Mouse (Mus musculus): Measurements from ENCODE around the gene Sdr42e1.

Gene Sdr42e1

GRCm38 (mm10) chr8:117660358-117661031, 13.0 kb downstream of the Sdr42e1 start:
- DNase-seq, result no peak

- no peak for DNase-seq
Observed at GRCm38 (mm10) chr8:117658990-117659389, 14.5 kb downstream of the Sdr42e1 start.

GRCm38 (mm10) chr8:117652318-117652717, 21.2 kb downstream of the Sdr42e1 start:
- DNase-seq, result no peak

DNA sequence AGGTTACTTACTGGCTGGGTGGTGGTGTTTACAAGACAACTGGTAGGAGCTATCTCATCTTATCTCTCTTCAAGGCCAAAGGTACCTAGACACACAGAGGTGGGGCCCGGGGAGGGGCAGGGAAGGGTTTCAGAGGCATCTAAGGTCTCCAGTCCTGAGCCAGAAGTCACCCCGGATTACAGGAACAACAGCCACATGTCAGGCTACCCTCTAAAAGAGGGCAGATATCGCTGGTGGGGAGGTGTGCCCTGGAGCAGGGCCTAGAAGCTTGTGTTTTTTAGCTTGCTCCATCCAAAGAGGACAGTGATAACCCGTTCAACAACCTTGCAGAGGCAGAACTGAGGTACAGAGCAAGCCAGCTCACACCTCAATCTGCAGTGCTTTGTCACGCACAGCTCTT, 27.0 kb downstream of the Sdr42e1 start:
- DNase-seq, result no peak

DNA sequence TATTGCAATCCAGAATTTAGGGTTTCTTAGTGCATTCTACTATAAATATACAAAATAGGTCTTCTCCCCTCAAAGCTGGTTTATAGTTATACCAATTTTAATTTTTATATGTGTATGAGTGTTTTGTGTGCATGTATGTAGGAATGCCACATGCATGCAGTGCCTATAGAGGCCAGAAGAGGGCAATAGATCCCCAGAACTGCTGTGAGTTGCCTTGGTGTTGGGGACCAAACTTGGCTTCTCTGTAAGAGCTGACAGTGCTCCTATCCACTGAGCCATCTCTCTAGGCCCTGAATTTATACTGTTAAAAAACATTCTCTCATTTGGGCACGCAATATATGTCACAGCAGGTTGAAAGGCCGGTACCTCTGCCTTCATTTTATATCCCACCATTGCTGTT, 27.5 kb downstream of the Sdr42e1 start:
- DNase-seq, result peak; percentile 24

GRCm38 (mm10) chr8:117645486-117645885, 28.0 kb downstream of the Sdr42e1 start:
- no peak for DNase-seq

GRCm38 (mm10) chr8:117639631-117640030, 33.9 kb downstream of the Sdr42e1 start:
- no peak for DNase-seq

- DNase-seq, result no peak
Observed at GRCm38 (mm10) chr8:117637462-117637861, 36.0 kb downstream of the Sdr42e1 start.

DNA sequence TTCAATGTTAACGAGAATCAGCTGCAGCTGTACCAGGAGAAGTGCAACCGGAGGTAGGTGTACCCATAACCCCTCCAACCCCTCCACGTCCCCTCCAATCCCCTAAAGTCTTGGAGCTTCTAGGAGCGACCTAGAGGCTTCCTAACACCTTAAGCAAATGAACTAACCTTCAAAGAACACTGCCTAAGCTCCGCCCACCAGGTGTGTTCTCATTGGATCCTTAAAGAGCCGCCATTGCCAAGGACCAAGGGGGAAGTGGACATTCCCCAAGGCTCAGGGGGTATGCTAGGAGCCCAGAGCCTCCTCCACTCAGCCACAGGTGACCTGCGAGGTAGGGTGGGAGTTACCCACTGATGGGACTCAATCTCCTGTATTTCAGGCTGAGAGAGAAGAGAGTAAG, 39.1 kb downstream of the Sdr42e1 start:
- DNase-seq, result no peak

- no peak for DNase-seq
Observed at GRCm38 (mm10) chr8:117632532-117632931, 41.0 kb downstream of the Sdr42e1 start.

GRCm38 (mm10) chr8:117627096-117627495, 46.4 kb downstream of the Sdr42e1 start:
- no peak for DNase-seq

DNA sequence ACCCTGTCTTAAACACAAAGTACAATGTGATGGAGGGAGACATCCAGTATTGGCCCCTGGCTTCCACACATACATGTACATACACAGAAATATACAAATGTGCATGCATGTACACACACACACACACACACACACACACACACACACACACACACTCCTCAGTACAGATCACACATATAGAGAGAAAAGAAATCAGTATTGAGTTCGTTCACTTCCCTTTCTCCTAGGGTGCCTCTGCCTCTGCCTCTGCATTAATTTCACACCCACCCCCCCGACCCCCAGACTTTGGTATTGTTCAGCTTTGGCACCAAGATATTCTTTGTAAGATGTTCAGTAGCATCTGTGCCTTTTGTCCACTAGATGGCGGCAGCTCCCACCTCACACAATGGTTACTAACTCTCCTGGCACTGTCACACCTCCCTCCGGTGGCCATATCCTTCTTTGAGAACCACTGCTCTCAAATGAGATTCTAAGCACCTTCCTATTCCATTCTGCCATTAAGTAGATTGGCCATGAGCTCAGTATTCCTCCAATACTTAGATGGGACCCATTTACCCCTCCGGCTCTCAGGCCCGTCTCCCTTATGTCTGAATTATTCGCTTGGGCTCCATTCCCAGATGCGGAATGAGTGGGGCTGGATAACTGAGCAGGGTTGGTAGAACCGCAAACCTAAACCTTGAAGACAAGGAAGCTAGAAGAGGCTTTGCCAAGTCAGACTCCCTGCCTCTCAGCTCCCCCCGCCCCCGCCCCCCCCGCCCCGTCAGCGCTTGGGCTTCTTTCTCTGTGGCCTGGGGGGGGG, 47.2 kb downstream of the Sdr42e1 start:
- DNase-seq, result peak; percentile 41

- no peak for DNase-seq
Observed at GRCm38 (mm10) chr8:117612861-117613260, 60.6 kb downstream of the Sdr42e1 start.
